Mouse (Mus musculus): ENCODE measurements at regions not wholly inside any gene's neighbourhood (a gene's known extent, or its start where the extent isn't known, plus 50 kb on each side); places are given as distances from the start of the nearest gene placed in this dataset.

GRCm38 (mm10) chr3:35357111-35357510, 396.8 kb upstream of the Atp11b start:
- H3K4me1 ChIP-seq, result no peaks in the 10 kb centered on the region
- H3K4me2 ChIP-seq, result no peak overlapping the region
- no peak overlapping the region for H3K27ac ChIP-seq
- no peaks in the 10 kb centered on the region for H3K36me3 ChIP-seq
- no peak overlapping the region for H3K4me3 ChIP-seq (replicated peaks)
- H3K9ac ChIP-seq, result no peak overlapping the region
- H3K9me3 ChIP-seq, result no peaks in the 10 kb centered on the region
- no peaks in the 10 kb centered on the region for H3K27me3 ChIP-seq (replicated peaks)
- ATAC-seq (ENCODE audit: insufficient read depth, low FRiP score, low read depth), result 0 out of 2 replicates have a peak, but pooled peaks have one; percentile 22
- 59% methylated on average over 15 of the region's 15 CpGs for WGBS

GRCm38 (mm10) chr3:35358541-35358940, 395.4 kb upstream of the Atp11b start:
- no peak for ATAC-seq (ENCODE audit: insufficient read depth, low FRiP score, low read depth)
- 63% methylated on average over 6 of the region's 6 CpGs for WGBS

GRCm38 (mm10) chr3:35359288-35359687, 394.6 kb upstream of the Atp11b start:
- H3K9ac ChIP-seq, result no peak overlapping the region
- no peak overlapping the region for H3K4me2 ChIP-seq
- 38% methylated on average over 8 of the region's 8 CpGs for WGBS
- no peaks in the 10 kb centered on the region for H3K4me1 ChIP-seq
- no peak for ATAC-seq (ENCODE audit: insufficient read depth, low FRiP score, low read depth)
- no peaks in the 10 kb centered on the region for H3K36me3 ChIP-seq
- H3K27ac ChIP-seq, result no peak overlapping the region
- no peaks in the 10 kb centered on the region for H3K9me3 ChIP-seq
- no peaks in the 10 kb centered on the region for H3K27me3 ChIP-seq (replicated peaks)
- no peak overlapping the region for H3K4me3 ChIP-seq (replicated peaks)

More at GRCm38 (mm10) chr3:35358541-35358940, 395.4 kb upstream of the Atp11b start:
- no peak overlapping the region for H3K4me2 ChIP-seq
- no peak overlapping the region for H3K4me3 ChIP-seq (replicated peaks)
- no peak overlapping the region for H3K9ac ChIP-seq
- H3K27ac ChIP-seq, result no peak overlapping the region
- H3K27me3 ChIP-seq (replicated peaks), result no peaks in the 10 kb centered on the region
- H3K9me3 ChIP-seq, result no peaks in the 10 kb centered on the region
- no peaks in the 10 kb centered on the region for H3K4me1 ChIP-seq
- H3K36me3 ChIP-seq, result no peaks in the 10 kb centered on the region

- Histone ChIP-seq H3K4me2 (no peak overlapping the region), H3K4me1 (no peaks in the 10 kb centered on the region), H3K36me3 (no peaks in the 10 kb centered on the region), H3K27me3 (replicated peaks) (no peaks in the 10 kb centered on the region), H3K9ac (no peak overlapping the region), H3K9me3 (no peaks in the 10 kb centered on the region), H3K4me3 (replicated peaks) (no peak overlapping the region), H3K27ac (no peak overlapping the region)
- no peak for ATAC-seq (ENCODE audit: insufficient read depth, low FRiP score, low read depth)
Observed at GRCm38 (mm10) chr3:35360515-35360914, 393.4 kb upstream of the Atp11b start.

GRCm38 (mm10) chr3:35361086-35361485, 392.8 kb upstream of the Atp11b start:
- Histone ChIP-seq H3K4me3 (replicated peaks) (no peak overlapping the region), H3K9ac (no peak overlapping the region), H3K27me3 (replicated peaks) (no peaks in the 10 kb centered on the region), H3K4me2 (no peak overlapping the region), H3K4me1 (no peaks in the 10 kb centered on the region), H3K9me3 (no peaks in the 10 kb centered on the region), H3K36me3 (no peaks in the 10 kb centered on the region), H3K27ac (no peak overlapping the region)
- 77% methylated on average over 2 of the region's 2 CpGs for whole genome bisulfite sequencing
- no peak for ATAC-seq (ENCODE audit: insufficient read depth, low FRiP score, low read depth)

- Histone ChIP-seq H3K9ac (no peak overlapping the region), H3K4me1 (no peaks in the 10 kb centered on the region), H3K27me3 (replicated peaks) (no peaks in the 10 kb centered on the region), H3K4me2 (no peak overlapping the region), H3K9me3 (no peaks in the 10 kb centered on the region), H3K36me3 (no peaks in the 10 kb centered on the region), H3K27ac (no peak overlapping the region), H3K4me3 (replicated peaks) (no peak overlapping the region)
- WGBS, result 78% methylated on average over 6 of the region's 6 CpGs
- no peak for ATAC-seq (ENCODE audit: insufficient read depth, low FRiP score, low read depth)
Observed at GRCm38 (mm10) chr3:35365431-35365830, 388.5 kb upstream of the Atp11b start.

GRCm38 (mm10) chr3:35372276-35372675, 381.6 kb upstream of the Atp11b start:
- no peak for ATAC-seq (ENCODE audit: insufficient read depth, low FRiP score, low read depth)
- Histone ChIP-seq H3K36me3 (no peaks in the 10 kb centered on the region), H3K4me1 (no peaks in the 10 kb centered on the region), H3K4me2 (no peak overlapping the region), H3K4me3 (replicated peaks) (no peak overlapping the region), H3K9ac (no peak overlapping the region), H3K27me3 (replicated peaks) (no peaks in the 10 kb centered on the region), H3K9me3 (no peaks in the 10 kb centered on the region), H3K27ac (no peak overlapping the region)
- 68% methylated on average over 1 of the region's 1 CpGs for WGBS

GRCm38 (mm10) chr3:35387386-35387785, 366.5 kb upstream of the Atp11b start:
- Histone ChIP-seq H3K27me3 (replicated peaks) (no peaks in the 10 kb centered on the region), H3K36me3 (no peaks in the 10 kb centered on the region), H3K9ac (no peak overlapping the region), H3K4me2 (no peak overlapping the region), H3K27ac (no peak overlapping the region), H3K4me1 (no peaks in the 10 kb centered on the region), H3K4me3 (replicated peaks) (no peak overlapping the region), H3K9me3 (no peaks in the 10 kb centered on the region)
- no peak for ATAC-seq (ENCODE audit: insufficient read depth, low FRiP score, low read depth)
- 77% methylated on average over 5 of the region's 5 CpGs for WGBS

GRCm38 (mm10) chr3:35392657-35393056, 361.2 kb upstream of the Atp11b start:
- H3K4me1 ChIP-seq, result no peaks in the 10 kb centered on the region
- WGBS, result 92% methylated on average over 2 of the region's 2 CpGs
- H3K9ac ChIP-seq, result no peak overlapping the region
- H3K4me3 ChIP-seq (replicated peaks), result no peak overlapping the region
- H3K36me3 ChIP-seq, result no peaks in the 10 kb centered on the region
- H3K27ac ChIP-seq, result no peak overlapping the region
- H3K27me3 ChIP-seq (replicated peaks), result no peaks in the 10 kb centered on the region
- no peak overlapping the region for H3K4me2 ChIP-seq
- no peaks in the 10 kb centered on the region for H3K9me3 ChIP-seq
- ATAC-seq (ENCODE audit: insufficient read depth, low FRiP score, low read depth), result no peak

GRCm38 (mm10) chr3:35400213-35400612, 353.7 kb upstream of the Atp11b start:
- H3K9me3 ChIP-seq, result no peaks in the 10 kb centered on the region
- H3K4me3 ChIP-seq (replicated peaks), result no peak overlapping the region
- no peak overlapping the region for H3K4me2 ChIP-seq
- no peaks in the 10 kb centered on the region for H3K36me3 ChIP-seq
- H3K27ac ChIP-seq, result no peak overlapping the region
- no peaks in the 10 kb centered on the region for H3K4me1 ChIP-seq
- no peak overlapping the region for H3K9ac ChIP-seq
- 36% methylated on average over 6 of the region's 6 CpGs for WGBS
- H3K27me3 ChIP-seq (replicated peaks), result no peaks in the 10 kb centered on the region
- ATAC-seq (ENCODE audit: insufficient read depth, low FRiP score, low read depth), result no peak

GRCm38 (mm10) chr3:35402666-35403065, 351.2 kb upstream of the Atp11b start:
- 0 out of 2 replicates have a peak, but pooled peaks cover 3% of the 10 kb centered on the region for H3K4me1 ChIP-seq
- H3K36me3 ChIP-seq, result no peaks in the 10 kb centered on the region
- no peak overlapping the region for H3K27ac ChIP-seq
- H3K4me2 ChIP-seq, result no peak overlapping the region
- WGBS, result 82% methylated on average over 10 of the region's 10 CpGs
- no peak overlapping the region for H3K4me3 ChIP-seq (replicated peaks)
- no peak for ATAC-seq (ENCODE audit: insufficient read depth, low FRiP score, low read depth)
- H3K9me3 ChIP-seq, result no peaks in the 10 kb centered on the region
- no peaks in the 10 kb centered on the region for H3K27me3 ChIP-seq (replicated peaks)
- no peak overlapping the region for H3K9ac ChIP-seq

- Histone ChIP-seq H3K4me2 (no peak overlapping the region), H3K27ac (no peak overlapping the region), H3K4me1 (0 out of 2 replicates have a peak, but pooled peaks cover 3% of the 10 kb centered on the region), H3K4me3 (replicated peaks) (no peak overlapping the region), H3K9me3 (no peaks in the 10 kb centered on the region), H3K36me3 (no peaks in the 10 kb centered on the region), H3K9ac (no peak overlapping the region), H3K27me3 (replicated peaks) (no peaks in the 10 kb centered on the region)
- no peak for ATAC-seq (ENCODE audit: insufficient read depth, low FRiP score, low read depth)
- 81% methylated on average over 5 of the region's 5 CpGs for WGBS
Observed at GRCm38 (mm10) chr3:35403952-35404351, 350.0 kb upstream of the Atp11b start.

Data from stomach, embryonic 15.5 days (tissue).